19 mouse cellular contexts compared by ENCODE assay signal in the genomic region with DNA sequence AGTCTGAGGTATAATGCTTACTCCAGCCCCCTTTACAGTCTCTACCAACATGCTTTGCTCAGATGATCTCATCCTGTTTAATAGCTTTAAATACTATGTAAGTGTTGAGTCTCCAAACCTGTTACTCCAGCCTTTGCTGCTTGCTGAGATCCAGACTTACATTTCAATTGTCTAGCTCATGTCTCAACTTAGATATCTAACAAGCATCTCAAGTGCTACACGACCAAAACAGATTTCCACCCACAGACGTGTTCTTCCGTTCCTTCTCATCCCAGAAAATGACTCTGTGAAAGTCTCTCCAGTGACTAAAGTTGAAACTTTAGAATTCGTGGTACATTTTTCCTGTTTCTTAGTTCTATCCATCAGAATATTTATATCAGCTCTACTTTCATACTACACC.
DNase-seq lines count a peak whose midpoint lies in the region; ATAC-seq lines count a peak whose summit lies in the region.
"Had no signal": no experiment of that assay in that cellular context is flagged by ENCODE, and none has a peak within 500 bp of the region (broad histone marks: within the 10 kb centered on the region; RNA-seq: fewer than 3 reads in every experiment).

No protein-coding gene starts in this region.

- peak; percentile 96 for ATAC-seq in frontal cortex, adult (ENCODE audit: low TSS enrichment)
- ATAC-seq: CD4-positive, CD25-positive, alpha-beta regulatory T cell, adult 4 months; forebrain, embryonic 14.5 days; forebrain, embryonic 16.5 days had no signal

- no peak for DNase-seq in frontal cortex, postnatal 14 days (ENCODE audit: low spot score in 2 of 2)
- peak; percentile 8 for DNase-seq in right cerebral cortex, adult 18-20 months
- DNase-seq in right cerebral cortex, postnatal 25 days = no peak
- no peak for DNase-seq in Muller cell, postnatal 12 days (ENCODE audit: inconsistent ontology term)
- DNase-seq: adrenal gland, adult 8-10 months; adrenal gland, postnatal 14 days; adrenal gland, postnatal 36 days; B cell, adult 2 months; cerebellum, adult 11 months; cerebellum, adult 18-20 months; cerebellum, adult 8-10 months; cerebellum, adult 9-11 months; cerebellum, postnatal 14 days; cerebellum, postnatal 36 days; embryo, embryonic 11 days had no signal
